Mouse (Mus musculus) thymus, postnatal 14 days (tissue): ENCODE results near the gene Ace.

Experiments used
- DNase-seq: peaks from one replicate; pipeline ENCODE4 v3.0.0; 2021

The Ace gene

GRCm38 (mm10) chr11:105948255-105948654 is 19.5 kb upstream of the Ace start:
- DNase-seq, result no peak

DNA sequence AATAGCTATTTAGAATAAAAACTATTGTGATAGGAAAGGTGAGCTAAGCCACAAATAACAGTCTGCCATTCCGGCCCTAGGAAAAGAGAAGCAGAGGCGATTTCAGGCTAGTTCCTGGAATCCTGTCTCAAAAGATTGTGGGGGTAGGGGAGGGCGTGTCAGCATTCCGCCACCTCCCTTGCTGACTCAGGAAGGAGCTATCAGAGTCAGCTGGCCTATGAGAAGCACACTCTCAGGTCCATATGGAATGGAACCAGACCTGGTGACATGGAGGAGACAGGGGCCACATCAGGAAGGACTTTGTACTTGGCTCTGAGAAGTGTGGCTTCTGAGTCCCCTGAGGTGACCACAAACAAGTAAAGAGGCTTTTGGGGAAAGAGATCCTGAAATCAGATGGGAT is 17.2 kb upstream of the Ace start:
- DNase-seq, result no peak

DNA sequence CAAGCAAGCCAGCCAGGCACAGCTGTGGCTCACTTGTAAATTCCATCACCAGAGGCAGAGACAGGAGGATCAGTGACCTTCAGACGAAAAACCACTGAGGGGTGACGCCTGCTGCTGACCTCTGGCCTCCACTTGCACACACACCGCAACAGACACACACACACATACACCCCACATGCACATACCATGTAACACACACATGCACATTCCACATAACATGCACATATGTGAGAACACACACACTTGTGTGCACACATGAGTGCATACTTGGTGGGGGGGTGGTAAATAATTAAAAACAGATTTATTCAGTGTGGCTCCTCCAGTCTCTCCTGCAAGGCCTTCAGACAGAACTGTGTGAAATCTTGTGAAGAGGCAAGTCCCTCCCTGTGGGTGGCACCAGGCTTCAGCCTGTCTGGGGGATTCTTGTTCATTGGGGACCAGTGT is 16.1 kb upstream of the Ace start:
- DNase-seq, result no peak

GRCm38 (mm10) chr11:105952111-105952510 is 15.6 kb upstream of the Ace start:
- no peak for DNase-seq

DNA sequence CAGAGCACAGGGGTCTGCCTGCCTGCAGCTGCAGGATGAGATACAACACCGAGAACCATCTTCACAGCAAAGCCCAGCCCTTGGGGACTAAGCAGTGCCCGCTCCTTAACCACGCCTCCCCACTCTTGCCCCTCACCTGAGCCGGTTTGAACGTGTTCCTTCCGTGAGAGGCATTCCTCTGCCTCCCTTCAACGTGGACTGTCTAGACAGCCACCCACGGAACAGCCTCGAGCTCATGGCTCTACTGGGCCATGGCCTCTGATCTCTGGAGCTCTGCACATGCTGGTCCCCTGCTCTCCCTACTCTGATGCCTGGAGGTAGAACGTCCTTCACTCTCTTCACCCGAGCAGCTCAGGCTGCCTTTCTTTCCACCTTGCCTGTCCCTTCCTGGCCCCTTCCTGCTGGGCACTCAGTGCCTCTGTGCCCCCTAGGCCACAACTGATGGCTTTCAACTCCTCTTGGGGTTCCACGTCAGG is 14.8 kb upstream of the Ace start, which contains the start of gene Cyb561:
TSS of gene Cyb561 (minus strand) at position 426 of the 476 bp plus-strand sequence.
- no peak for DNase-seq

DNA sequence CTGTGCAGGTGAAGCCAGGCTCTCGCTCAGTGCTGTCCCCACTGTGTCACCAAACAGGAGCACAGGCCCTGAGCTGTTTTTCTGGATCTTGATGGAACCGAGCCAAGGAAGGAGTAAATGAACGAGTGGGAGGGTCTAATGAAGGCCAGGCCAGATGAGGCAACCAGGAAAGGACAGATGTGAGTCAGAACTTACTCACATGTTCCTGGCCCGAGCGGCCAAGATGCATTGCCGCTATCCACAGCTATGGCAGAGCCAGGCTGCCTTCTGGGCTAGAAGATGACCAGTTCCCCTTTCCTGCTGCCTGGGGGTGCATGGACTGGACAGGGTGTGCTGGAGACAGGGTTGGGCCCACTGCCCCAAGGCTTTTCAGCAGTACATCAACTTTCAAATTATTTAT is 14.3 kb upstream of the Ace start:
- DNase-seq, result no peak

GRCm38 (mm10) chr11:105955815-105956430 is 11.8 kb upstream of the Ace start:
- DNase-seq, result no peak

GRCm38 (mm10) chr11:105957501-105957900 is 10.2 kb upstream of the Ace start:
- DNase-seq, result no peak

- no peak for DNase-seq
These were observed 9.2 kb upstream of the Ace start for GRCm38 (mm10) chr11:105958566-105958965.

DNA sequence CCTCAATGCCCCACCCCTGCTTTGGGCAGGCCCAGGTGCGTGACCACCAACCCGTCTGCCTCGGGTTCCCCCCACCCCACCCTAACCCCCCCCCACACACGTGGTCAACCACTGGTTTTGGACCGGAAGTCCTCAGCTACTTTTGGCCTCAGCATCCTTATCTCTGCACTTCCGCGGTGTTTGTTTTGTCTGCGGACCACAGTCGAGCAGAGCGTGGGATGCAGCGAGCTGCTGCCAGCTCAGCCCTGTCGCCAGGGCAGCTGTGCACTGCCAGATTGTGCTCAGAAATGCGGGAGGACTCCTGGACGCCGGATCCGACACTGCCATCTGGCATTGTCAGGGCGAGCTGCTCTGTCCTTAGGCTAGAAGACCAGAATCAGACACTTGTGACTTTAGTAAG is 8.4 kb upstream of the Ace start:
- no peak for DNase-seq

GRCm38 (mm10) chr11:105964691-105965090 is 3.1 kb upstream of the Ace start:
- DNase-seq, result no peak

DNA sequence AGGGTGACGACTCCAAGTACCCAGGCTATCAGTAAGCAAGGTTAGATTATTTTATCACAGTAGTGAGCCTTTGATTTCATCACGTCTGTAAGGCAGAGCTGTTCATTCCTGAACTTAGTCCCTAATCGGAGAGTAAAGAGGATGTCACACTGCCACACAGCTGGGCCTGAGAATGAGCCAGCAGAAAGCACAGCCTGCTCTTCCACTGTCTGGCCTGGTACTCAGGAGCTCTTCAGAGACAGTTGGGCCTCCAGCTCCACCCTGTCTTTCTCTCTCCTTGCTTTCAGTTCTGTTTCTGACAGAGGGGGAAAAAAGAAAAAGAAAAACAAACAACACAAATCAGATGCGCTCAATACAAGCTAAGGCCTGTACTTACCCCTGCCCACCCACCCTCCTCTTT is 1.5 kb upstream of the Ace start:
- DNase-seq, result no peak

GRCm38 (mm10) chr11:105968948-105969347 is 1.2 kb downstream of the Ace start:
- DNase-seq, result no peak

GRCm38 (mm10) chr11:105969516-105969915 is 1.8 kb downstream of the Ace start:
- peak; percentile 30 for DNase-seq

DNA sequence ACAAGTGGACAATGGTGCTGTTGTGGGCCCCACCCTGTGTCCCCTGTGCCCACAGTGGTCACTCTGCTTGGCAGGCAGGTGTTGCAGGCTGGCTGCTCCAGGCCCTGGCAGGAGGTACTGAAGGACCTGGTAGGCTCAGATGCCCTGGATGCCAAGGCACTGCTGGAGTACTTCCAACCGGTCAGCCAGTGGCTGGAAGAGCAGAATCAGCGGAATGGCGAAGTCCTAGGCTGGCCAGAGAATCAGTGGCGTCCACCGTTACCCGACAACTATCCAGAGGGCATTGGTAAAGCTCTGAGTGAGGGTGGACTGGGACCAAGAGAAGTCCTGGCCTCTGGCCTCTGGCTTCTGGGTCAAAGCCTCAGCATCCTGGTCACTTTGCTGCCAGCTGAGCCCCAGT is 6.8 kb downstream of the Ace start:
- no peak for DNase-seq

DNA sequence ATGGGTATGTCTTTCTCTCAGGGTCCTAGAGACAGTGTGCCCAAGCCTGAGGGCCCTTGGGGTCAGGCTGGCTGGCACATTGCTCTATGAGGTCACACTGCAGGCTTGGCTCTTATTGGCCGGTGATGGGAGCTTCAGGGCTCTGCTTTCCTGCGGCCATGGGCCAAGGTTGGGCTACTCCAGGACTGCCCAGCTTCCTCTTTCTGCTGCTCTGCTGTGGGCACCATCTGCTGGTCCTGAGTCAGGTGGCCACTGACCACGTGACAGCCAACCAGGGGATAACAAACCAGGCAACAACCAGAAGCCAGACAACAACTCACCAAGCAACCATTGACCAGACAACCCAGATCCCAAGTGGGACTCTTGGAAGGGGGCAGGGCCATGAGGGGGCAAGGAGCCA is 7.3 kb downstream of the Ace start:
- no peak for DNase-seq

DNA sequence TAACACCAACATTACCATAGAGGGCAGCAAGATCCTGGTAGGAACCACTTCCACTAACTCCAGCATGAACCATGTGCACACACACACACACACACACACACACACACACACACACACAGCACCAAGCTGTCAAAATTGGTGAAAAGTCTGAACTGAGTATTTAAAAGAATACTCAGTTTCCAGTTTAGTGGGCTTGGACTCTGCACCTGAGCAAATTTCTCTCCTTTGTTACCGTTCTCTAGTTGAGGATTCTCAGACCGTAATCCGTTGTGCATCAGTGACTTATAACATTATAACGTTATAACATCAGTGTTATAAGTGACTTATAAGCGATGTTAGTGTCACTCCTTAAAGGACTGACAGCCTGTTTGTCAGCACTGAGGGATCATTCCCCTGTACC is 7.9 kb downstream of the Ace start:
- no peak for DNase-seq

GRCm38 (mm10) chr11:105978232-105978631 is 10.5 kb downstream of the Ace start:
- no peak for DNase-seq

GRCm38 (mm10) chr11:105978634-105979033 is 10.9 kb downstream of the Ace start:
- no peak for DNase-seq

DNA sequence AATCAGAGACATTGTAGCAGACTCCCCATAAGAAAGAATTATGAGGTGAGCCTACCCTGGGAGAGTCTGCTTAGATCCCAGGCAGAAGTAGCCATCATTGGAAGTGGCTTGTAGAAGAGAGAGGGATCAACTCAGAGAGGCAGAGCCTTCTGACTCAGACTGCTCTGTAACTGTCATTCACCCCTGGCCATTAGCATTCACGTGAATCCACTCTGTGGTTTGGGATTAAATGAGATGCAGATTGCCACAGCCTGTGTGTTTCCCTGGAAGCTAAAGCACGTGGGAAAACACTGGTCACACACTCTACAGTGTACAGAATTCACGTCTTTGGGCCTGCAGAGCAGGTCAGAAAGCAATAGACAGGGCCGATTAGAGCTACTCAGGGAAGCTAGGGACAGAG is 16.7 kb downstream of the Ace start:
- no peak for DNase-seq

- no peak for DNase-seq
These were observed 19.7 kb downstream of the Ace start for GRCm38 (mm10) chr11:105987446-105987845.

DNA sequence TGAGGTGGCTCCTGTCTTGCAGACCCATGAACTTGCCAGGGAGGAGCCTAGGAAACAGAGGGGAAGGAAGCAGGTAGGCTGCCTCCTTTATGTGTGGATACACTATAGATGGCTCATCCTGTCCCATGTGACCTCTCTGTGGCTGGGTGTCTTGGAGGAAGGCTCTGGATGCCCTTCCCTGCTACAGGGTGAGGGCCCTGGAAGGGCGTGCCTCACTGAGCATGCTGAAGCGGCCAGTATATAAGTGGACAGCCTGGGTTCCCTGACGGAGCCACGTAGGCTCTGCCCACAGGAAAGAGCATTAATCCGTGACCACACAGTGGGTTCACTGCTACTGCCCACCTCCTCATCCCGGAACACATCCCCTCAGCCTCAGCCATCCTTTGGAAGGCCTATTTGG is 21.7 kb downstream of the Ace start:
- no peak for DNase-seq

- DNase-seq, result no peak
These were observed 22.5 kb downstream of the Ace start for GRCm38 (mm10) chr11:105990231-105990630.

DNA sequence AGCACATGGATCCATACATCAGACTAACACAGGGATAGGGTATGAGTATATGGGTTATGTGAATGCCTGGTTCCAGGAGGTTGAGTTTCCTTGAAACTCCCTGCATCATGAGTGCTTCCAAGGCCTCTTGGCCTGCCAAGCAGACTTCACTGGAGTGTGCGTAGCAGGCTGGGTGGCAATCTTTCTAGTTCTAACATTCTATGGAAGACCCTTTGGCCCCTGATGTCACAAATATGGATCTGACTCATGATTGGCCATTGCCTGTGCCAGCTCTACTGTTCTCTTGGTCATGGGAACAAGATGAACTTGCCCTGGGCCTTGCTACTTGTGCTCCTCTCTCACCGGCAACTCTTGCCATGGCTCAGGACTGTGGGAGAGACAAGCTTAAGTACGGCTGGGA is 26.6 kb downstream of the Ace start, which contains the start of gene Ace3:
TSS of gene Ace3 (plus strand) at position 301 of the 400 bp plus-strand sequence.
- no peak for DNase-seq

- DNase-seq, result no peak
These were observed 32.3 kb downstream of the Ace start for GRCm38 (mm10) chr11:106000062-106000461.
